ENCODE assay signal across 20 mouse cellular contexts in genomic region chr8:41795625-41796024, GRCm38 (mm10).
DNase-seq lines count a peak whose midpoint lies in the region; ATAC-seq and TF ChIP-seq lines count a peak whose summit lies in the region.
"Had no signal": no experiment of that assay in that cellular context is flagged by ENCODE, and none has a peak within 500 bp of the region (broad histone marks: within the 10 kb centered on the region; RNA-seq: fewer than 3 reads in every experiment).

No protein-coding gene starts in this region.

- H3K4me1 ChIP-seq in hindbrain, postnatal 0 days (ENCODE audit: insufficient read depth, low read length): no peaks in the 10 kb centered on the region
- H3K4me1 ChIP-seq in hindbrain, embryonic 12.5 days: no peaks in the 10 kb centered on the region
- H3K4me1 ChIP-seq in limb, embryonic 13.5 days: peaks cover 6% of the 10 kb centered on the region
- H3K4me1 ChIP-seq in cerebellum, adult 2 months (ENCODE audit: control insufficient read depth, insufficient read depth, low read length): no peaks in the 10 kb centered on the region
- H3K4me1 ChIP-seq: embryonic facial prominence, embryonic 15.5 days; forebrain, embryonic 10.5 days; heart, embryonic 13.5 days had no signal

- ATAC-seq in hindbrain, postnatal 0 days: peak; percentile 53; the same call in 1 of the 2 replicates
- no peak for ATAC-seq in hindbrain, embryonic 12.5 days (ENCODE audit: low FRiP score)
- peak; percentile 54; the same call in 1 of the 2 replicates for ATAC-seq in limb, embryonic 13.5 days (ENCODE audit: low FRiP score, low read depth)
- ATAC-seq: forebrain, embryonic 14.5 days; hindbrain, embryonic 16.5 days had no signal

- no peak for TF ChIP-seq CTCF in hindbrain, postnatal 0 days (IDR thresholded peaks at IDR 0.05; ENCODE audit: low read depth)
- no peak for TF ChIP-seq CTCF in cerebellum, adult 2 months (IDR thresholded peaks at IDR 0.05; ENCODE audit: borderline replicate concordance, insufficient read depth, low read depth, low read length)

- no peak for TF ChIP-seq POLR2A in cerebellum, adult 2 months (IDR thresholded peaks at IDR 0.05; ENCODE audit: borderline replicate concordance, insufficient read depth, low read length)

- no peaks in the 10 kb centered on the region for H3K36me3 ChIP-seq in hindbrain, postnatal 0 days (ENCODE audit: insufficient read depth, low read length)
- H3K36me3 ChIP-seq in hindbrain, embryonic 12.5 days: no peaks in the 10 kb centered on the region
- H3K36me3 ChIP-seq in limb, embryonic 13.5 days: no peaks in the 10 kb centered on the region
- H3K36me3 ChIP-seq: embryonic facial prominence, embryonic 15.5 days; forebrain, embryonic 10.5 days; heart, embryonic 13.5 days had no signal

- H3K9me3 ChIP-seq in hindbrain, postnatal 0 days (ENCODE audit: low read length): no peaks in the 10 kb centered on the region
- no peaks in the 10 kb centered on the region for H3K9me3 ChIP-seq in hindbrain, embryonic 12.5 days (replicated peaks)
- H3K9me3 ChIP-seq in limb, embryonic 13.5 days: no peaks in the 10 kb centered on the region
- H3K9me3 ChIP-seq: embryonic facial prominence, embryonic 15.5 days; forebrain, embryonic 10.5 days; heart, embryonic 13.5 days had no signal

- no peak overlapping the region for H3K9ac ChIP-seq in hindbrain, postnatal 0 days (replicated peaks; ENCODE audit: low read length)
- H3K9ac ChIP-seq in hindbrain, embryonic 12.5 days: no peak overlapping the region
- no peak overlapping the region for H3K9ac ChIP-seq in limb, embryonic 13.5 days
- H3K9ac ChIP-seq: embryonic facial prominence, embryonic 15.5 days; heart, embryonic 13.5 days had no signal

- H3K4me2 ChIP-seq in hindbrain, postnatal 0 days (ENCODE audit: low read depth, low read length): no peak overlapping the region
- no peak overlapping the region for H3K4me2 ChIP-seq in hindbrain, embryonic 12.5 days (replicated peaks)
- no peak overlapping the region for H3K4me2 ChIP-seq in limb, embryonic 13.5 days (replicated peaks)
- H3K4me2 ChIP-seq: embryonic facial prominence, embryonic 15.5 days; heart, embryonic 13.5 days had no signal

- H3K27ac ChIP-seq in hindbrain, postnatal 0 days: no peak overlapping the region
- H3K27ac ChIP-seq in hindbrain, embryonic 12.5 days: no peak overlapping the region
- no peak overlapping the region for H3K27ac ChIP-seq in limb, embryonic 13.5 days
- H3K27ac ChIP-seq in cerebellum, adult 2 months (ENCODE audit: insufficient read depth, low read length): no peak overlapping the region
- H3K27ac ChIP-seq: embryonic facial prominence, embryonic 15.5 days; forebrain, embryonic 10.5 days; heart, embryonic 13.5 days had no signal

- no peak for DNase-seq in hindbrain, postnatal 0 days (ENCODE audit: low spot score)
- peak; percentile 25 to 31 for DNase-seq in right cerebral cortex, postnatal 10 days (ENCODE audit: low spot score in 2 of 2)
- DNase-seq in right cerebral cortex, postnatal 4 days: no peak
- no peak for DNase-seq in cerebellum, adult 2 months
- DNase-seq: adrenal gland, adult 2 months; adrenal gland, postnatal 25 days; cerebellum, adult 18-20 months; cerebellum, postnatal 10 days; gastrocnemius, postnatal 36 days; heart, adult 11 months; heart, postnatal 36 days had no signal

- H3K4me3 ChIP-seq in hindbrain, postnatal 0 days (ENCODE audit: low read length): no peak overlapping the region
- no peak overlapping the region for H3K4me3 ChIP-seq in hindbrain, embryonic 12.5 days
- no peak overlapping the region for H3K4me3 ChIP-seq in limb, embryonic 13.5 days
- no peak overlapping the region for H3K4me3 ChIP-seq in cerebellum, adult 2 months (replicated peaks; ENCODE audit: insufficient read depth, low read depth, low read length)
- H3K4me3 ChIP-seq: embryonic facial prominence, embryonic 15.5 days; erythroblast, embryonic 14.5 days; forebrain, embryonic 10.5 days; heart, embryonic 13.5 days had no signal

- WGBS in hindbrain, postnatal 0 days: 69% methylated on average over 2 of the region's 2 CpGs
- 84% methylated on average over 2 of the region's 2 CpGs for WGBS in hindbrain, embryonic 12.5 days
- 15% methylated on average over 2 of the region's 2 CpGs for WGBS in limb, embryonic 13.5 days
- WGBS in cerebellum, adult 2 months: 79% methylated on average over 2 of the region's 2 CpGs

- H3K27me3 ChIP-seq in hindbrain, postnatal 0 days (ENCODE audit: insufficient read depth, low read length): no peaks in the 10 kb centered on the region
- no peaks in the 10 kb centered on the region for H3K27me3 ChIP-seq in hindbrain, embryonic 12.5 days
- H3K27me3 ChIP-seq in limb, embryonic 13.5 days: no peaks in the 10 kb centered on the region
- no peaks in the 10 kb centered on the region for H3K27me3 ChIP-seq in cerebellum, adult 2 months (ENCODE audit: control insufficient read depth, insufficient read depth, low read length)
- H3K27me3 ChIP-seq: CH12.LX; embryonic facial prominence, embryonic 15.5 days; heart, embryonic 13.5 days had no signal

Comparison
In these comparisons a context has a peak if more than half of its experiments do, and no peak if none do; other contexts are left out.
1. DNase-seq: peak in right cerebral cortex, postnatal 10 days (2 of 2); none in hindbrain, postnatal 0 days (single experiment), right cerebral cortex, postnatal 4 days (single experiment) and cerebellum, adult 2 months (0 of 2).